Mouse (Mus musculus) olfactory bulb, adult 2 months (tissue): Measurements from ENCODE around the gene Cdkal1.

Source experiments
- CTCF ChIP-seq: fragments of 200-500 bp; IDR thresholded peaks from 2 replicates; pipeline ENCODE4 v1.5.1; 2012; ENCODE audit warnings: low read depth, mild to moderate bottlenecking, low read length, moderate library complexity; ENCODE audit not compliant: insufficient read depth
- POLR2A ChIP-seq: fragments of 200-500 bp; IDR thresholded peaks from 2 replicates; pipeline ENCODE4 v1.6.1; 2012; ENCODE audit warnings: mild to moderate bottlenecking, low read depth, low read length, moderate library complexity; ENCODE audit not compliant: insufficient read depth

DNA sequence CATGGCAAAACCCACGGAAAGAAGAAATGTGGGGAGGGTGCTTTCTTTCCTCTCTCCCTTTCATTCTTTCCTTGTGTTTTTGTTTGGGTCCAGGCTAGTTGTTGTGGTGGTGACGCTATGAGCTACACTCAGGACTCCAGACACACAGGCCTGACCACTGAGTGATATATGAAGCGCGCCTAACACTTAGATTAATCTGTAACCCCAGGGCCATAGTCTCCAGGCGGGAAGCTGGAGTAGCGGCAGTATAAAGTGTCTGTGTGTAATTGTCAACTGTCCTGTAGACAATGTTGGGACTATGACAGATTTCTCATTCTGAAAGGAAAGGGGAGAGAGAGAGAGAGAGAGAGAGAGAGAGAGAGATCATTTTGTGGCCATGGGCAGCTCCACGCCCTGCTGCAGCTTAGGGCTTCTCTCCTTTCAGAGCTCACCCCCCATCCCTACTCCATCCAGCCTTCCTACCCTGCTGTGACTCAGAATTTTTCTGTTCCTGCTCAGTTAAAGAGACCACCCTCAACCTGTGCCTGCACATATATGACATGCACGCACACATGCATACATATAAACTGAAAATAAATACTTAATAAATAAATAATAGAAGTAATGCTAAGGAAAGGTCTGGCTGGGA is 79.8 kb downstream of the Cdkal1 start:
- no peak for TF ChIP-seq CTCF
- TF ChIP-seq POLR2A: no peak
